19 mouse cellular contexts compared by ENCODE assay signal in genomic region chr5:34269921-34270465, GRCm38 (mm10). TPM values are rescaled to one million over a fixed set of nuclear protein-coding genes. Genes with fewer than 3 reads are reported as not detected.
DNase-seq lines count a peak whose midpoint lies in the region; ATAC-seq and TF ChIP-seq lines count a peak whose summit lies in the region.
"Had no signal": no experiment of that assay in that cellular context is flagged by ENCODE, and none has a peak within 500 bp of the region (broad histone marks: within the 10 kb centered on the region; RNA-seq: fewer than 3 reads in every experiment).

No protein-coding gene starts in this region.

- H3K9me3 ChIP-seq in MEL (replicated peaks; ENCODE audit: insufficient read depth, low read length) = no peaks in the 10 kb centered on the region
- H3K9me3 ChIP-seq in liver, embryonic 13.5 days (replicated peaks) = no peaks in the 10 kb centered on the region
- H3K9me3 ChIP-seq in kidney, embryonic 15.5 days (replicated peaks) = no peaks in the 10 kb centered on the region
- H3K9me3 ChIP-seq: forebrain, embryonic 13.5 days; midbrain, embryonic 10.5 days had no signal

- no peak overlapping the region for H3K4me3 ChIP-seq in MEL (ENCODE audit: control insufficient read depth in 1 of 2, insufficient read depth in 1 of 2, low read depth in 2 of 2, low read length in 2 of 2)
- no peak overlapping the region for H3K4me3 ChIP-seq in liver, embryonic 13.5 days (replicated peaks)
- H3K4me3 ChIP-seq in kidney, embryonic 15.5 days (replicated peaks) = no peak overlapping the region
- H3K4me3 ChIP-seq: forebrain, embryonic 13.5 days; midbrain, embryonic 10.5 days had no signal

- whole genome bisulfite sequencing in liver, embryonic 13.5 days (ENCODE audit: insufficient replicate concordance) = 21% methylated on average over 12 of the region's 12 CpGs
- WGBS in kidney, embryonic 15.5 days = 66% methylated on average over 12 of the region's 12 CpGs

- H3K36me3 ChIP-seq in MEL (ENCODE audit: control insufficient read depth in 1 of 2, insufficient read depth in 2 of 2, low read length in 2 of 2) = no peaks in the 10 kb centered on the region
- H3K36me3 ChIP-seq in liver, embryonic 13.5 days = no peaks in the 10 kb centered on the region
- H3K36me3 ChIP-seq in kidney, embryonic 15.5 days = no peaks in the 10 kb centered on the region
- H3K36me3 ChIP-seq: midbrain, embryonic 10.5 days had no signal

- peak overlapping the region; percentile 43 for H3K4me2 ChIP-seq in liver, embryonic 13.5 days
- H3K4me2 ChIP-seq in kidney, embryonic 15.5 days = no peak overlapping the region
- H3K4me2 ChIP-seq: forebrain, embryonic 13.5 days had no signal

- H3K4me1 ChIP-seq in MEL (ENCODE audit: control insufficient read depth in 1 of 2, insufficient read depth in 2 of 2, low read length in 2 of 2) = peaks cover 0 to 10% of the 10 kb centered on the region in 2 experiments; a peak in 1 of 4 replicates
- peaks cover 22% of the 10 kb centered on the region for H3K4me1 ChIP-seq in liver, embryonic 13.5 days (replicated peaks)
- no peaks in the 10 kb centered on the region for H3K4me1 ChIP-seq in kidney, embryonic 15.5 days

- no peak for TF ChIP-seq RAD21 in MEL (IDR thresholded peaks at IDR 0.05; ENCODE audit: low read depth, low read length)

- 0 out of 4 replicates have a peak, but pooled peaks of 1 of the 2 experiments have one; percentile 15 for TF ChIP-seq POLR2A in MEL (IDR thresholded peaks at IDR 0.05; ENCODE audit: control insufficient read depth in 1 of 2, insufficient read depth in 1 of 2, low read depth in 1 of 2, low read length in 2 of 2, poor library complexity in 1 of 2)

- TF ChIP-seq EP300 in MEL (IDR thresholded peaks at IDR 0.05; ENCODE audit: low read depth in 1 of 2, low read length in 2 of 2) = peak in 1 of 2 experiments; percentile 41; a peak in 1 of 4 replicates

- H3K27ac ChIP-seq in MEL (ENCODE audit: control insufficient read depth, low read depth, low read length) = no peak overlapping the region
- H3K27ac ChIP-seq in liver, embryonic 13.5 days = no peak overlapping the region
- H3K27ac ChIP-seq in kidney, embryonic 15.5 days = no peak overlapping the region
- H3K27ac ChIP-seq: forebrain, embryonic 13.5 days; kidney, postnatal 0 days; midbrain, embryonic 10.5 days had no signal

- no peak for TF ChIP-seq CTCF in MEL (IDR thresholded peaks at IDR 0.05 in 2 of 3, conservative IDR thresholded peaks at IDR 0.05 in 1 of 3; ENCODE audit: control insufficient read depth in 1 of 3, insufficient read depth in 1 of 3, low read depth in 2 of 3, low read length in 3 of 3, poor library complexity in 1 of 3, severe bottlenecking in 1 of 3)

- no peak overlapping the region for H3K9ac ChIP-seq in MEL (ENCODE audit: control insufficient read depth, low read depth, low read length, poor library complexity, severe bottlenecking)
- H3K9ac ChIP-seq in liver, embryonic 13.5 days = no peak overlapping the region
- no peak overlapping the region for H3K9ac ChIP-seq in kidney, embryonic 15.5 days
- H3K9ac ChIP-seq: forebrain, embryonic 13.5 days had no signal

- DNase-seq in MEL (ENCODE audit: low read depth, low spot score) = peak; percentile 67
- DNase-seq in NIH3T3 (ENCODE audit: low read depth) = peak; percentile 42
- peak; percentile 83 for DNase-seq in cerebellum, adult 9-10 months
- DNase-seq in liver, embryonic 13.5 days = peak; percentile 24
- DNase-seq in spleen, adult 12 weeks (ENCODE audit: low spot score) = no peak
- DNase-seq: heart, adult 18-20 months; heart, postnatal 14 days; layer of hippocampus, adult 9-11 months; lung, postnatal 10 days; right cerebral cortex, adult 18-20 months; spleen, adult 18-20 months; thymus, postnatal 14 days had no signal

- peak; percentile 73 for ATAC-seq in liver, embryonic 13.5 days (ENCODE audit: low read depth)
- ATAC-seq in kidney, embryonic 15.5 days (replicated peaks; ENCODE audit: low FRiP score) = no peak
- ATAC-seq in frontal cortex, adult (ENCODE audit: low TSS enrichment) = no peak
- ATAC-seq: CD4-positive, CD25-positive, alpha-beta regulatory T cell, adult 4 months; forebrain, embryonic 13.5 days had no signal

- peaks cover 0 to 2% of the 10 kb centered on the region in 2 experiments; a peak in 3 of 4 replicates for H3K27me3 ChIP-seq in MEL (ENCODE audit: control insufficient read depth in 1 of 2, insufficient read depth in 2 of 2, low read length in 2 of 2)
- no peaks in the 10 kb centered on the region for H3K27me3 ChIP-seq in liver, embryonic 13.5 days
- H3K27me3 ChIP-seq in kidney, embryonic 15.5 days = no peaks in the 10 kb centered on the region
- H3K27me3 ChIP-seq: forebrain, embryonic 13.5 days had no signal

- H3K79me2 ChIP-seq in MEL (ENCODE audit: control insufficient read depth, insufficient read depth, low read length, poor library complexity) = no peaks in the 10 kb centered on the region

TF ChIP-seq in MEL, 35 proteins besides CTCF, POLR2A, EP300 and RAD21:
- peak; percentile 49; the same call in 1 of the 2 replicates for TF ChIP-seq SIN3A (IDR thresholded peaks at IDR 0.05; ENCODE audit: low read length)
- TF ChIP-seq RCOR1 (IDR thresholded peaks at IDR 0.05; ENCODE audit: low read depth, low read length) = 0 out of 2 replicates have a peak, but pooled peaks have one; percentile 13
- 0 out of 2 replicates have a peak, but pooled peaks have one; percentile 17 for TF ChIP-seq ETS1 (IDR thresholded peaks at IDR 0.05; ENCODE audit: low read depth, low read length)
- peak; percentile 46; the same call in 1 of the 2 replicates for TF ChIP-seq GATA1 (IDR thresholded peaks at IDR 0.05; ENCODE audit: low read depth, low read length)
- TF ChIP-seq TCF12 (IDR thresholded peaks at IDR 0.05; ENCODE audit: low read depth, low read length) = no peak

RNA-seq across cellular contexts. Expression of gene Zfyve28, which starts 18.3 kb away (rescaled TPM):
- 0.10 and 0.12 TPM in 2 replicates for total RNA-seq in MEL (2012; rRNA removed)
- polyA plus RNA-seq in MEL (2012; ENCODE audit: insufficient read depth in 1 of 2, insufficient read length in 2 of 2, low read depth in 1 of 2, low replicate concordance in 2 of 2, missing spikeins in 1 of 2) = under 1 TPM in 1 of 2 experiments, not detected in 1; 0.14 TPM
- polyA plus RNA-seq in liver, embryonic 13.5 days (2015; fragmentation: Nextera tagmentation; extraction: Ambion mirVana) = 0.02 TPM in 1 of 2 replicates, not detected in the other
- polyA plus RNA-seq in kidney, embryonic 15.5 days (2015; fragmentation: Nextera tagmentation; extraction: Ambion mirVana) = 0.37 and 0.77 TPM in 2 replicates

RNA-seq across cellular contexts. Expression of gene Cfap99, which starts 18.4 kb away (rescaled TPM):
- not detected in 2 replicates for total RNA-seq in MEL (2012; rRNA removed)
- polyA plus RNA-seq in MEL (2012; ENCODE audit: insufficient read depth in 1 of 2, insufficient read length in 2 of 2, low read depth in 1 of 2, low replicate concordance in 2 of 2, missing spikeins in 1 of 2) = not detected
- not detected in 2 replicates for polyA plus RNA-seq in liver, embryonic 13.5 days (2015; fragmentation: Nextera tagmentation; extraction: Ambion mirVana)
- not detected in 2 replicates for polyA plus RNA-seq in kidney, embryonic 15.5 days (2015; fragmentation: Nextera tagmentation; extraction: Ambion mirVana)
- total RNA-seq: heart, adult 18-20 months; heart, postnatal 14 days had no signal
- polyA plus RNA-seq: CD4-positive, CD25-positive, alpha-beta regulatory T cell, adult 4 months; forebrain, embryonic 13.5 days; kidney, postnatal 0 days; midbrain, embryonic 10.5 days; stomach, embryonic 16.5 days had no signal
